Mouse (Mus musculus) gastrocnemius, postnatal 10 days (tissue): Measurements from ENCODE around the gene Retreg3. TPM values are rescaled to one million over a fixed set of nuclear protein-coding genes. Genes with fewer than 3 reads are reported as not detected.
"Not testable (repeated sequence)": the region's sequence is repeated elsewhere in the genome, so short reads cannot be mapped to it uniquely, and the experiment has no call there.

ENCODE experiments used
- DNase-seq: peaks from one replicate; pipeline ENCODE4 v3.0.0; 2021; ENCODE audit warnings: mixed read lengths
- total RNA-seq, 2 experiments: library from RNA; stranded (reverse); gene quantifications; 2 replicates each; pipeline ENCODE4 v1.2.3; 2021

Retreg3 gene
- total RNA-seq, 2 experiments from 2014 or later: 37.3 to 37.5 TPM

DNA sequence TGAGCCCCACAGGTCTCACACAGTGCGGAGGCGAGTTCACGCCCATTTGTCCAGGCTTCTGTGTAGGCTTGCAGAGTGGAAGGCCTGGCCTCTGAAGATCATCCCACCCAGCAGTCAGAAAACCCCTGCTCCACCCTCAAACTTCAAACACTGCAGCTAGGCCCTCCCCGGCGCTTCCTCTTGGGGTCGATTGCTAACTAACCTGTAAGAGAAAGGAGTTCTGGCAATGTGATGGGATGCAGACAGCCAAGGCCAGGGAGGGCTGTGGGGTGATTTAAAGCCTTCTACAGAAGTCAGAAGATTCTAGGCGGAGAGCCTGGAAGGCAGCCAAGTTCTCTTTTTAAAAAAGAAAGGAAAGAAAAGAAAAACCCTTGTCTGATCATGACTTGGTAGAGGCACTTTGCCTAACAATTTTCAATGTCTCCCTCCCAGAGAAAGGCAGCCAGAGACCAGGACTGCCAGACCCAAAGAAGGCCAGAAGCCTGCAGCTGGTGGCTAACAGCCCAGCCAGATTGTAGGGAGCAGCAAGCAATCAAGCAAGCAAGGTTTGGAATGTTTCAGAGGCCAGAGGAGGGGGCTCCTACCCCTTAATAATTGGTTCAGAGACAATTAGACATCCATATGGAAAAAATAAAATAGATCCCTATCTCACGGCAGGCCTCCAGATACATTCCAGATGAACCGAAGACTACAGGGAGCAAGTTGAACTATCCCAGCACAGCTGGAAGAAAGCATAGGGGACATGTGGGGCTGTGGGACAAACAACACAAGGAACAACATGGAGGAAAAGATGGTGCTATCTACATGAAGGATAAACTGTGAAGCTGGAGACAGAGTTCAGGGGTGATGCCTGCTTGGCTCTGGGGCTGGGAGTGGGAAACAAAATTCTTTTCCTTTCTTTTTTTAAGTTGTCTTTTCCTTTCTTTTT lies 29.7 kb upstream of the Retreg3 start:
- DNase-seq: peak; percentile 44

DNA sequence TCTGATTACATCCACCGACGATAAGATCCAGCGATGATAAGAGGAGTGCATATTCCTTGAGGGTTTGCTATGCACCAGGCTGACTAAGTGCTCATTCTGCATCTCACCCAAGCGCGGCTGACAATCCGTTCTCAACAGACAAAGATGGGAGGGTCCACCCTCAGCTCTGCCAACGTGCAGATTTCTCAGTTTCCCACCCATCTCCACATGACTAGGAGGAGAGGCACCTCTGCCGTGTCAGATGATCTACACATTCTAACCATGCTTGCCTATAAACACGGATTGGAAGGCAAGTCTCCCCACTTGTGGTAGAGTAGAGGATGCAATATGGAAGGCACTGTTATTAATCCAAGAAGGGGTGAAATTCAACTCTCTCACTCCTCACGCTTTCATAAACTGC lies 29.1 kb upstream of the Retreg3 start:
- no peak for DNase-seq

DNA sequence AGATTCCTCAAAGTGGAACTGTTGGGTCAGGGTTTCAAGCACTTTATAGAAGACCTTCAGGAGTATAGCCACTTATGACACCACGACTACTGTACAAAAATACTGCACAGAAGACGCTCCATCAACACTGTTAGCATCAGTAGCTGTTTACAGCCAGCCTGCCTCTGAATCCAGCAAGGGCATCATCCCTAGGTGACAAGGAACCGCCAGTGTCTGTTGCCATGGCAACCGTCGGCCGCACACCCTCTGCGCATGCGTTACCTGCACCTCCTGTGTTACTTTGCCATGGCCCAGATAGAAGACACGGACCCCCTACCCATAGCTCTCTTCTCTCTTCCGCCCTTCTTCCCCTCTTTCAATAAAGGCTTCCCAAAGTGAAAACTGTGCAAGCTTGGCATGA lies 26.7 kb upstream of the Retreg3 start:
- DNase-seq: no peak

DNA sequence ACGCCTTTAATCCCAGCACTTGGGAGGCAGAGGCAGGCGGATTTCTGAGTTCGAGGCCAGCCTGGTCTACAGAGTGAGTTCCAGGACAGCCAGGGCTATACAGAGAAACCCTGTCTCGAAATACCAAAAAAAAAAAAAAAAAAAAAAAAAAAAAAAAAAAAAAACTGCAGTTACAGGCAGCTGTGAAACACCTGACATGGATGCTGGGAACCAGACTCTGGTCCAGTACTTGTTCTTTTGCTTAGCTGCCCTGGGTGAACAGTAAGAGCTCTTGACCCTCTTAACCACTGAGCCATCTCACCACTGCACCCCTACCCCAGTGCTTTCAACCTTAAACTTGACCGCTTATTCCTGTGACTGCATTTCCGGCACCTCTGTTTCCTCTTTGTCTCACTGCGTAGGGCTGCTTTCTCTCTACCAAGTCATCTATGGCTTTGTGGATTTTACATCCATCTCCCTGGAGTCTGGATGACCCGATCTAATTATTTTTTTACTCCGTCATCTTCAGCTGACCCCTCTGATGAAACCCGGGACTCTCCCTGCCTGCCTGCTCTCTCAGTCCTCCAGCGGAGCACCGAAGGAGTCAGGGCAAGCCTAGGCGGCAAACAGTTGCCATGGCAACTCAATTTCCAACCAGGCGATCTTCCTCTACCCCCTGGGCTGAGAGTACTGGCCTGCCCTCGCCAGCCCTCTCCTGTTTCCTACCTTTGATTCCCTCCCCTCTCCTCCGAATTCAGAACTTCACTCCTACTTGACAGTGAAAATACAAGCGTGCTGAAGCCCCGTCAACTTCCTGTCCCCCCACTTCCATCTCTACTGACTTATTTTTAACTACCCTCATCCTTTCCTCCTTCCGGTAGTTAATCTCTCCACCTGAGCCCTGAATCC lies 23.9 kb upstream of the Retreg3 start:
- no peak for DNase-seq

DNA sequence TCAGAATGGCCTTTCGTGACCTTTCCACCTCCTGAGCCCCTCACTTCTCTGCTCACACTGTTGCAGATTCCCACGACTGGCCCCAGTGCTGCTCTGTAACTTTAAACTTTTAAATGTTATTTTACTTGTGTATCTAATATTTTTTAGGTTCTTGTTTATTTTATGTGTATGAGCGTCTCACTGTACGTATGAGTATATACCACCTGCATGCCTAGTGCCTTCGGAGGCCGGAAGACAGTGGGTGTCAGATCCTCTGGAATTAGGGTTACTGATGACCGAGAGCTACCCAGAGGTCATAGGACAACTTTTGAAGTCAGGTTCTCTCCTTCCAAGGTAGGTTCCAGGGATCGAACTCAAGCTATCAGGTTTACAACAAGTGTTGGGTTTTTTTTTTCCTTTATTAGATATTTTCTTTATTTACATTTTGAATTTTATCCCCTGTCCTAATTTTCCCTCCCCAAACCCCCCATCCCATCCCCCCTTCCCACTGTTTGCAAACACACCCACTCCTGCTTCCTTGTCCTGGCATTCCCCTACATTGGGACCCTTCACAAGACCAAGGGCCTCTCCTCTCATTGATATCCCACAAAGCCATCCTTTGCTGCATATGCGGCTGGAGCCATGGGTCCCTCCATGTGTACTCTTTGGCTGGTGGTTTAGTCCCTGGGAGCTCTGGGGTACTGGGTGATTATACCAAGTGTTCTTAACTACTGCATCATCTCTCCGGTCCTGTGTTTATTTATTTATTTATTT lies 22.7 kb upstream of the Retreg3 start:
- DNase-seq: no peak

DNA sequence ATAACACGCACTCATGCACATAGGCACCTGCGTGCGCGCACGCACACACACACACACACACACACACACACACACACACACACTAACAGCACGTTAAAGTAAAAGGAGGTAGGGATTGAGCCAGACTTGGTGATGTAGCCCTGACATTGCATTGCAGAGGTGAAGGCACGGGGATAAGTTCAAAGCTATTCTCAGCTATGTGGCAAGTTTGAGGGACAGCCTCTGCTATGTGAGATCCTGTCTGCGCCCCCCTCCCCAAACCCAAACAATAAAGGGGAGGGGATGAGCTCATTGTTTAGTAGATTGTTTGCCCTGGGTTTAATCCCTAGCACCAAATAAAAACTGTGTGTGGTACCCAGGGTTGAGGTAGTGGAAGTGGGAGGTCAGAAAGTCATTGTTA lies 21.4 kb upstream of the Retreg3 start:
- no peak for DNase-seq

DNA sequence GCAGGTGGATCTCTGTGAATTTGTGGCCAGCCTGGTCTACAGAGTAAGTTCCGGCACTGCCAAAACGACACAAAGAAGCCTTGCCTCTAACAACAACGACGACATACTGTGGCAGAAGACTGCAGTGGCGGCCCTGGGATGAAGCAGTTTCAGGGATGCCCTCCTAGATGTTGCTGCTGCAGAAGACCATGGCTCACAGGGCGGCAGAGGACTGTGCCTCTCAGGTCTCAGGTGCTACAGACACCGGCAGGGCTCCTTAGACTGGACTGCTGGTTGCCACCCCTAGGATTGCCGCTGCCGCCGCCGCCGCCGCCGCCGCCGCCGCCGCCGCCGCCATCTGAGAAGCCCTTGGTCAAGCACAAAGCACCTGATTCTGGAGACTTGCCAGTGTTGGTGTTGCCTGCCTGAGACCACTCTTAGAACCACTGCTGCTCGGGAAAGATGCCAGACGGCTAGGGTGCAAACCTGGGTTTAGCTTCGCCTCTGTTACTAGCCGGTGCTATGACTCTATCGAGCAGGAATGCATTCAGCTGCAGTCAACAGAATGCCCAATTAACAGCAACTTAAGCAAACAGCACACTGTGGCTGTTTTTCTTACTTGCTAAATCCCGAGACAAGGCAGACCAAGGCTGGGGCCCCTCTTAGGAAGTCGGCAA lies 20.6 kb upstream of the Retreg3 start:
- DNase-seq: no peak

DNA sequence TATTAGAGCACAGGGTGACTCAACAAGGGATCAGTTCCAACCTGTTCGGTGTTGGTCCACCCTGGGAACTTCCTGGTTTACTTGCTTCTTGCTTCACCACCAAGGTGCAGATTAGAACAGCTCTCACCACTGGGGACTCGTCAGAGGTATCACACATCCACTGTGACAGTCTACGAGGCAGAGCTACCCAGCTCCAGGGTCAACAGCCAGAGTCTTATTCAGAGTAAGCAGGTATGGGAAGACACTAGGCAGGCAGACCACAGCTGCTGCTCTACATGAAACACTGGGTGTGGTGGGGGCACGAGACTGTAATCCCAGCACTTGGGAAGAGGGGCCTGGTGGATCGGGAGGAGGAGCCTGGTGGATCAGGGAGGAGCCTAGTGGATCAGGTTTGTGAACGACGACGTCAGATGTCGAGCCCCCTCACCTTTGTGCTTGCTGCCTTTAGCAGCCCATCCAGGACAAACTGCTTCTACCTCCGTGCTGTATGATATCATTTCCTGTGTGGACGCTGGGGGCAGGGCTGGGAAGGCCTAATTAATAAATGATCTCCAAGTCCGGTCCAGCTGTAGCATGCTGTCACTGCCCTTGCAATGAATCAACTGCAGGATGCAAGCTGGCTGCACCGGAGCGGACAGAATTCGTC lies 19.0 kb upstream of the Retreg3 start:
- DNase-seq: no peak

DNA sequence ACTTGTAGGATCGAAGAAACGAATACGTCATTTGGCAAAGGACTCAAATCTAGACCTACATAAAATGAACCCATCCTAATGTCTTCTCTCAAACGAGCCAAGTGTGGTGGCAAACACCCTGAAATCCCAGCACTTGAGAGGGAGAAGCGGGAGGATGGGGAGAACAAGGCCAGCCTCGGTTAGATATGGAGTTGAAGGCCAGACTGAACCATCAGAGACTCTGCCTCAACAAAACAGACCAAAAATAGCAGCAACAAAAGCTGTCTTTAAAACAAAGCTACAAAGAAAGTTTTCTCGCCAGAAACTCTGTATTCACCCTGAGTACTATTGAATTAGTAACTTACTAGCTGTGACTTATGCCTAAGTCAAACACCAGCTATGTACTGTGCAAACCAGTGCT lies 17.3 kb upstream of the Retreg3 start:
- no peak for DNase-seq

DNA sequence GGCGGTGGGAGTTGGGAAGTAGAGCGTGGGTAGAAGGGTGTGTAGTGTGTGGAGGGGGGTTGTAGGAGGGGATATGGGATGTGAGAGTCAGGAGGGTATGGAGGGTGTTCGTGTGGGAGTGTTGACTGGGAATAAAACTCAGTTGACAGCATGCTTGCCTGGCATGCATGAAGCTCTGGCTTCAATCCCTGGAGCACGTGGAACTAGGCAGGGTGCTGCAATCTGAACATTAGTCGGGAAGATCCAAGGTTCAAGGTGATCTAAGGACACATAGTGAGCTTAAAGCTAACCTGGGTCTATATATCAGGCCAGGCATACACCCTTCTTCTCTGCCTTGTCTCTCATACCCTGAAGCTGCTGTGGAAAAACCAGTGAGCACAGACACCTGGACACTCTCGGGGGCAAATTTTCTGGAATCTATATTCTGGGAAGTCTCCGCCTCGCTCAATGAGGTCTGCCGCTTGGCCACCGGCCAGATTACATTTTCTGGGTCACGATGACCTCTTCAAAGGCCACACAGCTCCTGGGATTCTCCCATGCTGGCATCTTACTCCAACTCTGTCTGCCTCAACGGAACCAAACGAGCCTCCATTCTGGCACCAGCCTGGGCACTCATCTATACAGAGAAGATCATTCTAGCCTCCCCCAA lies 14.6 kb upstream of the Retreg3 start:
- DNase-seq: no peak

DNA sequence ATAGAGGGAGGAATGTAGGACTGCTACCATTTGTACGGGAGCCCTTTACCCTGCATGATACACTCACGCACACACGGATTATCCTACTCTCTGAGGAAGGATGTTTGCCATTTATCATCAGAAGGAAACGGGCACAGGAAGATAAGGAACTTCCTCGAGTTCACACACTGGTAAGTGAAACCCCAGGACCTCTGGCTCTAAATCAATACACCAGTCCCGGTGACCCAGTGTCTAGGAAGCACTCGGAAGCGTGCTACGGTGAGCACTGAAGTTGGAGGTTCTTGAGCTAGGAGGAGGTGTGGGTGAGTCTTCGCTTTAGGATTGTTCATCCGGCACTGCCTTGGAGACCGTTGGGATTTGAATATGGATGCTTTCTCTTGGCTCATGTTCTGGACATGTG lies 13.3 kb upstream of the Retreg3 start:
- no peak for DNase-seq

DNA sequence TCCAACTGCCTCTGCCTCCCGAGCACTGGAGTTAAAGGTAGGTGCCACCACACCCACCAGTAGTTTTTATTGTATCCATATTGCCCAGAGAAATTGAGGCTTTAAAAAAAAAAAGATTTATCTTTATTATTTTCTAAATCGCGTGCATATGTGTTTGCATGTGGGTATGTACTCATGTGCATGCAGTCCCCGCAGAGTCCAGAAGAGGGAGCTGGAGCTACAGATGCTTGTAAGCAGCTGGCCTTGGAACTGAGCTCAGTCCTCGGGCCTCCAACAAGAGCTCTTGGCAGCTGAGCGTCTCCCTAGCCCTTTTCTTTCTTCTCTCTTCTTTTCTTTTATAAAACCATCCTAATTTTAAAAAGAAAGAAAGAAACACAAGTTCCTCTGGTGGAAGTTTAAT lies 12.0 kb upstream of the Retreg3 start:
- peak; percentile 52 for DNase-seq

DNA sequence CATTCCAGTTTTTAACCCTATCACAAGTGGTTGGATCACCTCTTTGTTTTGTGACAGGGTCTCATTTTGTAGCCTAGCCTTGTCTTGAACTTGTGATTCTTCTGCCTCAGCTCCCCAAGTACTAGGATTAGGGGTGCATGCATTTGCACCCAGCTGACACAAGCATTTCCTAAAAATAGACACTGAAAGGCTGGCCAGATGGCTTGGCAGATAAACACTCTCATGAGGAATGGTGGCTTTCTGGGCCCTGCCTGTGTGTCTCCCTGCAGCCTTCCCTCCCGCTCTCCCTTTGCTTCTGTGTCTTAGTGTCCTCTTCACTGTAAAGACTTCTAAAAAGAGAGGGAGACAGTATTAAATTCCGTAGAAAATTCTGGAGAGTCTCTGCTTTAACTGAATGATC lies 11.5 kb upstream of the Retreg3 start:
- no peak for DNase-seq

DNA sequence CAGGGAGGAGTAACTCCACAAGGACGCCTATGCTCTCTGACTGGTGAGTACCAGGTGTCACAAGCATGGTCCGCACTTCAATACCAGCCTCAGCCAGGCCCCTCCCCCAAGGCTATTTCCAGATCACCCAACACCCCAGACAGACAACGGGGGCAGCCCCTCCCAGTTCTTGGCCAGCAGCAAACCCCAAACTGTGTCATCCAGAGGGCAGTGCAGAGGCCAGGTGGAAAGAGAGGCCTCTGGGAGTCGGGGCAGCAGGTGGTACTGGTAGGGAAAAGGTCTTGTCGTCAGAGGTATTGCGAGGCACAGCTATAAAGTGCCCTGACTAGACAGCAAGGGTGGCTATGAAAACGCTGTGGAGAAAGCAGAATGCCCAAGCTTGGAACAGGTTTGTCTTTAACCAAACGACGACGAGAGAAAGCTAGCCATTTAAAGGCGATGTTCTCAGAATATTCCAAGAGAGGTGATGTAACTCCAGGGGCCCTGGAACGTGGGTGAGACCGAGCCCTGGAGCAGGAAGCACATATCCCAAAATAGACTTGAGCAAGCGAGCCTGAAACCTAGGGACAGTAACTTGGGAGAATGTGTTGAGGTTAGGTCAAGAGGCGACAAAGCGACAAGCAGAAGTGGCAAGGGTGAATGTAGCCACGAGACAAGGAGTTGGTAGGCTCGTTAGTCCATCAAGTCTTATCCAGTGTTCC lies 10.5 kb upstream of the Retreg3 start:
- DNase-seq: peak; percentile 66

DNA sequence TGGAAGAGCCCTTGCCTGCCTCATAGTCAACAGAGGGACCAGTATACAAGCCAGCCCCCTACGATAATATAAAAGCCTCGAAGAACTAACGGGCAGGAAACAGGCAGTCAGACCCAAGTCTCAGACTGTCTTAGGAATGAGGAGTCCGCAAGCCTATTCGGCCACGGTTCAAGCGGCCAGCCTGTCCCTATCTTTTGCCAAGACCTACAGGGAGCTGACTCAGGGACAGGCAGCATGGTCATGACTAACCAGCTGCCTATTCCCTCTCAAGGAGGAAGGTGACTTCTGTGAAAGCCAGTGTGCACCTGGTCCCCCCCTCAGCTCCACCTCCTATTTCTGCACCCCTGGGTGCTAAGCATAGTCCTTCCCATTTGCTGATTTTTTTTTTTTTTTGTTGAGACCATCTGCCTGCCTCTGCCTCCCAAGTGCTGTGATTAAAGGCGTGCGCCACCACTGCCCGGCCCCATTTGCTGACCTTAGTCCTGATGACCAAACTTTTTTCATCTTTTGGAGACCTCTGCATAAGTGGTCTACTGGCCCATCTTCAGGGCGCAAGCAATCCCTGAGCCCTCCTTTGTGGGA lies 9.4 kb upstream of the Retreg3 start:
- DNase-seq: no peak

DNA sequence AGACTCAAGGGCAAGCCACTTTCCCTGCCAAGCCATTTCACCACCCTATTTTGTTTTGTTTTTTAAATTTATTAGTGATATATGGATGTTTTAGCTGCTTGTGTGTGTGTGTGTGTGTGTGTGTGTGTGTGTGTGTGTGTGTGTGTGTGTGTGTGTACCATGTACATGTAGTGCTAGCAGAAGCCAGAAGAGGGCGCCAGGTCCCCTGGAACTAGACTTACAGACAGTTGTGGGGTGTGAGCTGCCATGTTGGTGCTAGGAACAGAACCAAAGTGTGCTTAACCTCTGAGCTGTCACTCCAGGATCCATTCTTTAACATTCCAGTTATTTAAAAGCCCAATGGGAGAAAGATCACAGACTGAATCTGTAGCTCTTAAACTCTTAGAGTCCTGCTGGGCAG lies 7.4 kb upstream of the Retreg3 start:
- DNase-seq: peak; percentile 30

DNA sequence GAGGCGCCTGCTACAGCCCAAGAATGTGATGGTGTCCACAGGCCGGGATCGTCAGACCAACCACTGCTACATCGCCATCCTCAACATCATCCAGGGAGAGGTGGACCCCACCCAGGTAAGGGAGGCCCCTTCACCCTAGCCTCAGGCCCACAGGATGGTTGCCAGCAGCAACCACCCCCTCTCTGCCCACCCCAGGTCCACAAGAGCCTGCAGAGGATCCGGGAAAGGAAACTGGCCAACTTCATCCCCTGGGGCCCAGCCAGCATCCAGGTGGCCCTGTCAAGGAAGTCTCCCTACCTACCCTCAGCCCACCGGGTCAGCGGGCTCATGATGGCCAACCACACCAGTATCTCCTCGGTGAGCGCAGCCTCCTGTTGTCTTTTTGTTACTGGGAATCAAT lies 5.3 kb upstream of the Retreg3 start:
- DNase-seq: not testable (repeated sequence)

DNA sequence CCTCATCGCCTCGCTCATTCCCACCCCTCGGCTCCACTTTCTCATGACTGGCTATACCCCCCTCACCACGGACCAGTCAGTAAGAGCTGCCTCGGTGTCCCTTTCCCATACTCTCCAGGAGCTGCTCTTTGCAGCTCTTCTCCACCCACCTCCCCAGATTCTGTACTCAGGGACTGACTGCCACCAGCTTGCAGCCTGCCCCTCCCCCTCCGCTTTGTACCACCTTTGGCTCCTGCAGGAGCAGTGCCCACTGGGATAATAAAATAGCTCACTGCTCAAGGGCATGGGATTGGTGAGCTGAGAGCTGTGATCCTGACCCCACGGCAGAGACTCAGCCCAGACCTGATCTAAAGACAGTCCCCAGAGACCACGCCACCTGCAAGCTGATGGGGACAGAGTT lies 4.8 kb upstream of the Retreg3 start:
- DNase-seq: not testable (repeated sequence)

DNA sequence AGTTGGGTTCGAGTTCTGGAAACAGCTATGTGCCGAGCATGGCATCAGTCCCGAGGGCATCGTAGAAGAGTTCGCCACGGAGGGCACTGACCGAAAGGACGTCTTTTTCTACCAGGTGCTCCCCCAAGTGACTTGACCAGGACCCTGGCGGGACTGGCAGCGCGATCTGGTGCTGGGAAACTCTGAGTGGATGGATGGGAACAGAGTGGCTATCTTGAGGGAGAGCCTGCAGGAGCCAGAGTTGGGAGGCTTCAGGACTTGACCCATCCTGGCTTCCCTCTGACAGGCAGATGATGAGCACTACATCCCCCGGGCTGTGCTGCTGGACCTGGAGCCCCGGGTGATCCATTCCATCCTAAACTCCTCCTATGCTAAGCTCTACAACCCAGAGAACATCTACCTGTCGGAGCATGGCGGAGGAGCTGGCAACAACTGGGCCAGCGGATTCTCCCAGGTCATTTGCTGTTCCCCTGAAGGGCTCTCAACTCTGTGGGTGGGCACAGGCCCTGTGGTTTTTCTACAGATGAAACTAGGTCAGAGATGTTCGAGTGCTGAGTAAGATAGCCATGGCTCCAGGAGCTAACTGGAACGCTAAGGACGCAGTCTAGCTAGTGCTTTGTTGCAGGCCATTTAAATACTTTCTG lies 974 bp upstream of the Retreg3 start:
- peak; percentile 12 for DNase-seq
